In the genomic region with DNA sequence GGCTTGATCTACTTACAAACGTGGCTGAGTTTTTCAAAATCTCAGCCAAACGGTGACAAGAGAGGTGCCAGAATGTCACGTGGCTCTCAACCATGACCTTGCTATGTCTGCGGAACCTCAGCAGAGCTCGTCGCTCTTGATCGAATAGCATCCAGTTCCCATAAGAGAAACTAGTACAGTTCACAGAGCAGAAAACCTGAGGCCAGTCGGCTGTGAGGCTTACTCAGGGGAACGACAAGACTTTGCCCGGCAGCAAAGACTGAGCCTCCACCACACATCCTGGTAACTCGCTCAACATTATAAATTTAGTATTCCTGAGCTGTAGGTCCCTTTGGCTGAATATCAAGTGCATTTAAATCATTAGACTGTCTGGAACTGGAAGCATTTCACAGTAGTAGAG, we compare ENCODE assay signal across 21 mouse cellular contexts. TPM values are rescaled to one million over a fixed set of nuclear protein-coding genes. Genes with fewer than 3 reads are reported as not detected.
DNase-seq lines count a peak whose midpoint lies in the region; ATAC-seq and TF ChIP-seq lines count a peak whose summit lies in the region.
"Had no signal": no experiment of that assay in that cellular context is flagged by ENCODE, and none has a peak within 500 bp of the region (broad histone marks: within the 10 kb centered on the region; RNA-seq: fewer than 3 reads in every experiment).

No protein-coding gene starts in this region.

- peaks cover 19% of the 10 kb centered on the region for H3K36me3 ChIP-seq in megakaryocyte, embryonic 14.5 days (replicated peaks; ENCODE audit: low read length)
- no peaks in the 10 kb centered on the region for H3K36me3 ChIP-seq in kidney, embryonic 16.5 days (ENCODE audit: insufficient read depth, low read length)
- H3K36me3 ChIP-seq in forebrain, embryonic 10.5 days (replicated peaks) = no peaks in the 10 kb centered on the region
- H3K36me3 ChIP-seq in heart, embryonic 10.5 days = no peaks in the 10 kb centered on the region
- H3K36me3 ChIP-seq: liver, embryonic 13.5 days; neural tube, embryonic 13.5 days had no signal

- no peak overlapping the region for H3K27ac ChIP-seq in kidney, embryonic 16.5 days (ENCODE audit: low read length)
- H3K27ac ChIP-seq in forebrain, embryonic 10.5 days = no peak overlapping the region
- H3K27ac ChIP-seq in heart, embryonic 10.5 days = no peak overlapping the region
- H3K27ac ChIP-seq in gastrocnemius, adult 2 months = no peak overlapping the region
- H3K27ac ChIP-seq: liver, embryonic 13.5 days; neural tube, embryonic 13.5 days had no signal

- H3K27me3 ChIP-seq in megakaryocyte, embryonic 14.5 days (replicated peaks) = no peaks in the 10 kb centered on the region
- H3K27me3 ChIP-seq in kidney, embryonic 16.5 days (ENCODE audit: insufficient read depth, low read length) = no peaks in the 10 kb centered on the region
- H3K27me3 ChIP-seq in forebrain, embryonic 10.5 days (ENCODE audit: poor library complexity, severe bottlenecking) = no peaks in the 10 kb centered on the region
- H3K27me3 ChIP-seq in heart, embryonic 10.5 days (ENCODE audit: insufficient read depth, poor library complexity, severe bottlenecking) = peaks cover 28% of the 10 kb centered on the region
- H3K27me3 ChIP-seq: liver, embryonic 13.5 days; neural tube, embryonic 13.5 days had no signal

- DNase-seq in adrenal gland, postnatal 10 days = peak; percentile 46
- DNase-seq in adrenal gland, adult 8-10 months = no peak
- DNase-seq in forebrain, embryonic 10.5 days (ENCODE audit: extremely low spot score, low spot score) = no peak
- no peak for DNase-seq in heart, embryonic 10.5 days (ENCODE audit: low spot score)
- DNase-seq in gastrocnemius, adult 2 months = no peak
- DNase-seq: cerebellum, adult 11-12 months; cerebellum, postnatal 10 days; layer of hippocampus, postnatal 36 days; liver, embryonic 13.5 days; lung, embryonic 14.5 days; lung, postnatal 36 days; thymus, postnatal 36 days had no signal

- 35% methylated on average over 11 of the region's 11 CpGs for WGBS in kidney, embryonic 16.5 days
- WGBS in forebrain, embryonic 10.5 days = 92% methylated on average over 11 of the region's 11 CpGs
- WGBS in heart, embryonic 10.5 days = 68% methylated on average over 11 of the region's 11 CpGs

- intact Hi-C loops in gastrocnemius, adult 2 months (cut with DNase I) = no loop called here

- peaks cover 86% of the 10 kb centered on the region for H3K4me1 ChIP-seq in megakaryocyte, embryonic 14.5 days
- H3K4me1 ChIP-seq in kidney, embryonic 16.5 days (ENCODE audit: insufficient read depth, low read length) = peaks cover 4% of the 10 kb centered on the region; the same call in 1 of the 2 replicates
- peaks cover 14% of the 10 kb centered on the region for H3K4me1 ChIP-seq in forebrain, embryonic 10.5 days
- H3K4me1 ChIP-seq in heart, embryonic 10.5 days = peaks cover 6% of the 10 kb centered on the region

- no peak for TF ChIP-seq CTCF in gastrocnemius, adult 2 months (IDR thresholded peaks at IDR 0.05)

- ATAC-seq in megakaryocyte, adult 5-6 weeks (ENCODE audit: poor library complexity, severe bottlenecking) = no peak
- ATAC-seq in kidney, embryonic 16.5 days (ENCODE audit: low FRiP score, low TSS enrichment) = peak; percentile 63; the same call in 1 of the 2 replicates
- ATAC-seq: CD4-positive, CD25-positive, alpha-beta regulatory T cell, adult 4 months; hindbrain, embryonic 16.5 days; intestine, embryonic 16.5 days; midbrain, embryonic 16.5 days had no signal

- no peak overlapping the region for H3K9ac ChIP-seq in kidney, embryonic 16.5 days (replicated peaks; ENCODE audit: low read length)
- H3K9ac ChIP-seq: liver, embryonic 13.5 days; lung, embryonic 14.5 days; neural tube, embryonic 13.5 days had no signal

- H3K4me3 ChIP-seq in megakaryocyte, embryonic 14.5 days (replicated peaks) = peak overlapping the region; percentile 78
- H3K4me3 ChIP-seq in kidney, embryonic 16.5 days (ENCODE audit: low read length) = no peak overlapping the region
- H3K4me3 ChIP-seq in forebrain, embryonic 10.5 days = no peak overlapping the region
- H3K4me3 ChIP-seq in heart, embryonic 10.5 days = no peak overlapping the region
- no peak overlapping the region for H3K4me3 ChIP-seq in gastrocnemius, adult 2 months
- H3K4me3 ChIP-seq: liver, embryonic 13.5 days; myocyte; neural tube, embryonic 13.5 days had no signal

- 0 out of 2 replicates have a peak overlapping the region, but pooled peaks have one; percentile 1 for H3K4me2 ChIP-seq in kidney, embryonic 16.5 days (replicated peaks; ENCODE audit: low read depth, low read length)
- H3K4me2 ChIP-seq: liver, embryonic 13.5 days; lung, embryonic 14.5 days; neural tube, embryonic 13.5 days had no signal

- no peaks in the 10 kb centered on the region for H3K9me3 ChIP-seq in megakaryocyte, embryonic 14.5 days
- H3K9me3 ChIP-seq in kidney, embryonic 16.5 days (ENCODE audit: low read length) = no peaks in the 10 kb centered on the region
- no peaks in the 10 kb centered on the region for H3K9me3 ChIP-seq in forebrain, embryonic 10.5 days
- no peaks in the 10 kb centered on the region for H3K9me3 ChIP-seq in heart, embryonic 10.5 days
- H3K9me3 ChIP-seq: liver, embryonic 13.5 days; neural tube, embryonic 13.5 days had no signal

RNA-seq across cellular contexts. Expression of gene Galnt7, which starts 16.1 kb away (rescaled TPM):
- 10 to 100 TPM; 13.1 to 15.3 TPM for total RNA-seq in adrenal gland, postnatal 10 days (2021)
- total RNA-seq in adrenal gland, adult 8-10 months (2022) = 10 to 100 TPM; 11.3 to 14.2 (median 12.7) TPM
- polyA plus RNA-seq in megakaryocyte, embryonic 14.5 days (2012; ENCODE audit: insufficient read depth, low replicate concordance) = 0.96 and 2.2 TPM in 2 replicates
- 12.3 and 16.4 TPM in 2 replicates for total RNA-seq in megakaryocyte, adult 5-6 weeks (2015)
- total RNA-seq in megakaryocyte, adult 5-6 weeks (2017) = 13.0 and 18.1 TPM in 2 replicates
- polyA plus RNA-seq in kidney, embryonic 16.5 days (2015; fragmentation: Nextera tagmentation; extraction: Ambion mirVana) = 22.4 and 23.7 TPM in 2 replicates
- polyA plus RNA-seq in forebrain, embryonic 10.5 days (2016; fragmentation: Nextera tagmentation; extraction: Ambion mirVana) = 24.2 and 25.9 TPM in 2 replicates
- 9.3 and 16.1 TPM in 2 replicates for polyA plus RNA-seq in heart, embryonic 10.5 days (2016; fragmentation: Nextera tagmentation; extraction: Ambion mirVana)
- total RNA-seq in gastrocnemius, adult 2 months (2021) = 1 to 10 TPM; 2.5 to 3.0 TPM
